Mouse (Mus musculus) lung, postnatal 25 days (tissue): ENCODE measurements around the gene Wrap53.
"Not testable (repeated sequence)": the region's sequence is repeated elsewhere in the genome, so short reads cannot be mapped to it uniquely, and the experiment has no call there.

Experiments used
- DNase-seq: peaks from one replicate; pipeline ENCODE4 v3.0.0; 2022; ENCODE audit warnings: low spot score

Gene Wrap53

GRCm38 (mm10) chr11:69580091-69580514 is at the start of gene Wrap53, which contains the start of gene Trp53:
Wrap53 (minus strand) TSS chr11:69580255.
Trp53 (plus strand) TSS chr11:69580359.
- peak; percentile 95 for DNase-seq

DNA sequence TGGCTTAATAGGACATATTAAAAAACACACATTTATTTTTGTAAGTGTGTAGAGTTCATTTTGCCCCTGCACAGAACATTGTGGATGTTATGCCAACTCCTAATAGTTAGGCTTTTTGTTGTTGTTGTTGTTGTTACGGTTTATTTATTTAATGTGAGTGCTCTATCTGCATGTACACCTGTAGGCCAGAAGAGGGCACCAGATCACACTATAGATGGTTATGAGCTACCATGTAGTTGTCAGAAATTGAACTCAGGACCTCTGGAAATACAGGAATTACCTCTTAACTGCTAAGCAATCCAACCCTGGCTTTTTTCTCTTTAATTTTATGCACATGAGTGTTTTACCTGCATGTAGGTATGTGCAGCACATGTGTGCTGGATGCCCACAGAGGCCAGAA is 49.7 kb upstream of the Wrap53 start:
- peak; percentile 12 for DNase-seq

DNA sequence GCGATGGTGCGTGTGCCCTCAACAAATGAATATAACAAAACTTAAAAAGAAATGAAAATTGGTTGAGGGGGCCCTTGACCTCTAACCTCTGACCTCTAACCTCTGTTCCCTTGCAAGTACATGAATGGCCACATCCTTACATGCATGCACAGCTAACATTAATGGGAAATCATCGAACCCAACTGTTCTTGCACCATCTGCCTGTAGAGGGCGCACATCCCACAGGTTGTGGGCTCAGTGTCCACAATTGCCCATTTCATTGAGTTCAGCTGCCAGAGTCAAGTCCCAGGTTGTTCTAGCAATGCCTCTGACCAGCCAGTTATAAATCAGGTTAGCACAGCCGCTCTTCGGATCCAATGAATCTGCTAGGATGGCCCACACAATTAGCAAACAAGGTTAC is 48.2 kb upstream of the Wrap53 start:
- peak; percentile 72 for DNase-seq

- DNase-seq = not testable (repeated sequence)
These were observed 44.3 kb upstream of the Wrap53 start for GRCm38 (mm10) chr11:69624339-69624738.

GRCm38 (mm10) chr11:69623006-69623405 is 43.0 kb upstream of the Wrap53 start:
- no peak for DNase-seq

GRCm38 (mm10) chr11:69622406-69622805 is 42.4 kb upstream of the Wrap53 start:
- no peak for DNase-seq

DNA sequence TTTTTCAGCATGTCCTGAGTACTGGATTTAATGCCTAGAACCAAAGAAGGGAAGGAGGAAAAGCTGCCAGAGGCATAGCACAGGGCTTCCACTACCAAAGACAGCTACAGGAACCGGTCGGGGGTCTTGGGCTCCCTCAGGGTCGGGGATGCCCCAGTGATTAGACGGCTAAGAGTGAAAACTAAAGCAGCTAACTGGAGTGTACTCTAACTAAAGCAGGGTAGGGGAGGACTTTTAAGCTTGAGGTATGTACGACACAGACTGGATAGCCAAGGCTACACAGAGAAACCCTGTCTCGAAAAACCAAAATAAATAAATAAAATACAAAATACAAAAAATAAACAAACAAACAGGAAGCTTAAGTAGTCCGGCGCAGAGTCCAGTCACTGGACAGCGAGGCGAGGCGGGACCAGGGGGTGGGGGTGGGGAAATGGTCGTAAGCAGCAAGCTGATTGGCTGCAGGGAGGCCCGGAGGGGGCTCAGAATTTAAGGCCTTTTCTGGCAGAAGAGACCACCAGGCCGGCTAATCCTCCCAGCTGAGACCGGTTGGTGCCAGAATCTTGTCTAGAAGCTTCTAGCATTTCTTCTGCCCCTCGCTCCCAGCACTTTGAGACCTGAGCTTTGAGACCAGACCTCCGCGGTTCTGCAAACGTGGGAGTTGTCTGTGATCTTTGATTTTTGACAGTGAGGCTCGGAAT is 41.7 kb upstream of the Wrap53 start, which contains the start of gene Sat2:
Sat2 (plus strand) TSS at position 454 of the 698 bp plus-strand sequence.
- no peak for DNase-seq

DNA sequence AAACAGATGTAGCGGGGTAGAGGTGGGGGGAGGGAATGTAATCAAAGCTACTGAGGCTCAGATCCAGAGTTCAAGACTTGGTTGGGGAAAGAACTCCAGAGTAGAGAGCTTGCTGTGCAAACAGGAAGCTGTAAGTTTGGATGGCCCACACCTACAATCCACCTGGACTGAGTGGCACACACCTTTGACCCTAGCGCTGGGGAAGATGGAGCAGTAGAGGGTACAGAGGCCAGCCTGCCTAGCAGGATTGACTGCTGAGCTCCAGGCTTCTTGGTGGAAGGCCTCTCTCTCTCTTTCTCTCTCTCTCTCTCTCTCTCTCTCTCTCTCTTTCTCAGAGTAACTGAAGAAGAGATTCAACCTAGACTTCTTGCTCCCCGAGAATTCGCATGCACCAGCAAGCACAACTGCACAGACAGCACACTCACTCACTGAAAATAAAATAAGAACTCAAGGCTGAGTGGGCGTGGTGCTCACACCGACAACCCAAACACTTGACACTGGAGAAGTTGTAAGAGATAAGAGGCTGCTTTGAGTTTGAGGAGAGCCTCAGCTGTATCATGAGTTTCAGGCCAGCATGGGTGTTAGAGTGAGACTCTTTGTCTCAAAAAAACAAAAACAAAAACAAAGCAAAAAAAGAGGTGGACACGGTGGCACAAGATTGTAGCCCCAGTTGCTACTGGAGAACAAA is 40.5 kb upstream of the Wrap53 start:
- no peak for DNase-seq

GRCm38 (mm10) chr11:69617805-69618204 is 37.8 kb upstream of the Wrap53 start, which contains the start of gene Shbg:
Shbg (minus strand) TSS chr11:69617905.
- DNase-seq = no peak

- no peak for DNase-seq
These were observed 36.7 kb upstream of the Wrap53 start for GRCm38 (mm10) chr11:69616781-69617180.

GRCm38 (mm10) chr11:69614257-69614588 is 34.2 kb upstream of the Wrap53 start:
- DNase-seq = not testable (repeated sequence)

GRCm38 (mm10) chr11:69613553-69614256 is 33.6 kb upstream of the Wrap53 start:
- DNase-seq = peak; percentile 87

- no peak for DNase-seq
These were observed 30.8 kb upstream of the Wrap53 start for GRCm38 (mm10) chr11:69610899-69611298.

- DNase-seq = no peak
These were observed 29.4 kb upstream of the Wrap53 start for GRCm38 (mm10) chr11:69609416-69609815.

- DNase-seq = no peak
These were observed 28.5 kb upstream of the Wrap53 start for GRCm38 (mm10) chr11:69608525-69608924.

GRCm38 (mm10) chr11:69606832-69607231 is 26.8 kb upstream of the Wrap53 start:
- no peak for DNase-seq

DNA sequence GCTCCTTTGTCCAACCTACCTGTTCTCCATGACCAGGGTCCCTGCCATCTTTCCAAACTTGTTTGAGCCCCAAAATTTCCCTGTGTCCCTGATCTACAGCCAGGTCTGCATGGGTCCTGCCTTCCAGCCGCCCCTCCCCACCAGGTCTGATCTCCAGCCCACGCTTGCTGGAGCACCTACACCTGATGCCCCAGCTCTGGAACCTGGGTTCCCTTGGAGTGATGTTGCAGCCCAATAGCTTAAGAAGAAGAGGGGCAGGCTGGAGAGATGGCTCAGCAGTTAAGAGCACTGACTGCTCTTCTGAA is 26.4 kb upstream of the Wrap53 start:
- DNase-seq = no peak

DNA sequence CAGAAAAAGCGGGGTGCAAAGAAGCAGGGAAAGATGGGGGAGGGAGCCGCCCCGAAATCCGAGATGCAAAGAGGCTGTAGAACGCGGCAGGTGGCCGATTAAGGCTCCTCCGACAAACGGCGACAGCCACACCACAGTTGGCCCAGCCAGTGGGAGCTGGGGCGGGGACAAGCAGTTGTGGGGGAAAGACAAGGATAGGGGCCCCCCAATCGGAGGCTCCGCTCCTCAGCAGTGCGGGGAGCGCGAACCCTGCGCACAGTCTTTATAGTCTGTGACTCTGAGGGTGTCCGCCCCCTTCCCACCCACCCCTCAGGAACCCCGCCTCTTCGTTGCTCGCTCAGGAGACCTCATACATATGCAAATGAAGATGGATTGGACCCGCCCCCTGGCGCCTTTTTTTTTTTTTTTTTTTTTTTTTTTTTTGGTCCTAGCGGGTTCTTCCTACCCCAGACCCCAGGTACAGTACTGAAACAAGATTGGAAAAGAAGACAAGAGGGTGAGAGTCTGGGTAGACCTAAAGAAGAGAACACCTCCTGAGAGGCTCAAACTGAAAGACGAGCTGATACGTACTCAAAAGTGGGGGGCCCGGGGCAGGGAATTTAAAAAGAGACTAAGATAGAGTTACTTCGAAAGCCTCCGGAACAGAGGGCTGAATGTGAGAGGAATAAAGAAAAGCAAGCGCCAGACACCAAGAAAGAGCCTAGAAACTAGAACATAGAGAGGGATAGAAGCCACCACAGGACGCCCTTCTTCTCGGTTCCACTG is 25.9 kb upstream of the Wrap53 start, which contains the start of gene Atp1b2:
Atp1b2 (minus strand) TSS at position 217 of the 765 bp plus-strand sequence.
- DNase-seq = peak; percentile 32

GRCm38 (mm10) chr11:69604795-69605664 is 25.0 kb upstream of the Wrap53 start:
- no peak for DNase-seq

GRCm38 (mm10) chr11:69604347-69604746 is 24.3 kb upstream of the Wrap53 start:
- no peak for DNase-seq

GRCm38 (mm10) chr11:69603516-69603915 is 23.5 kb upstream of the Wrap53 start:
- DNase-seq = no peak
